Mouse (Mus musculus): ENCODE data around the gene Kif13a. TPM values are rescaled to one million over a fixed set of nuclear protein-coding genes. Genes with fewer than 3 reads are reported as not detected.

The Kif13a gene
- polyA plus RNA-seq, 1 experiment: 38.5 TPM

DNA sequence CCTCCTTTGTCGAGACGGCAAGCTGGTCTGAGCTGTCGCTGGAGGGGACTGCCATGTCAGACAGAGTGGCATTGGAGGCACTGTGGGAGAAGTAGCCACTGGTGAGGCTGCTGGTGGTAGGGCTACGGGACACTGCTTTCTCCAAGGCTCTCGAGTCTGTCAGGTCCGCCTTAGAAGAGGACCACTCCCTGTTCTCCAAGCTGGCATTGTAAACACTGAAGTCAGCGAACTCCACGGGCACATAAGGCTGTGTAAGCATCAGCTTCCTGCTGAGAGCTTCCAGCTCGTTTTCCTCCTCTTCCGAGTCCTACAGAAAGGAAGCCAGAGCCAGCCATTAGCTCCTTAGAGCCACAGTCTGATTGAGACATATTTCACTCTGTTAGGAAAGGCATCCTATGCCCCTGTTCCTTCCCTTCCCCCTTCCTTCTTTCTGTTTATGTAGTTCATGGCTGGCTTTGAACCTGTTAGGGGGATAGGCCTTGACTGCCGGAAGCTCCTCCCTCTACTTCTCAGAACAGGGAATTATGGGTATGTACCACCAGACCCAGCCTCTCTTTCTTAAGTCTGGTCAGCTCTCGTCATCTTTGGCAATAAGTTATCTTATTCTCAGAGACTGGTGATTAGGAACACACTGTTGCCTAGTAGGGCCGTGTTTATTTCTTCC is 177.0 kb downstream of the Kif13a start:
- 75% methylated on average over 13 of the region's 13 CpGs for WGBS
- H3K4me3 ChIP-seq (replicated peaks; ENCODE audit: insufficient read depth, low read depth, low read length): no peak overlapping the region
- no peak overlapping the region for H3K27ac ChIP-seq (ENCODE audit: insufficient read depth, low read length)
- no peaks in the 10 kb centered on the region for H3K4me1 ChIP-seq (ENCODE audit: control insufficient read depth, insufficient read depth, low read length)
- no peaks in the 10 kb centered on the region for H3K27me3 ChIP-seq (ENCODE audit: control insufficient read depth, insufficient read depth, low read length)
- TF ChIP-seq CTCF (IDR thresholded peaks at IDR 0.05; ENCODE audit: borderline replicate concordance, insufficient read depth, low read depth, low read length): no peak
- TF ChIP-seq POLR2A (IDR thresholded peaks at IDR 0.05; ENCODE audit: borderline replicate concordance, insufficient read depth, low read length): no peak
- DNase-seq: no peak

DNA sequence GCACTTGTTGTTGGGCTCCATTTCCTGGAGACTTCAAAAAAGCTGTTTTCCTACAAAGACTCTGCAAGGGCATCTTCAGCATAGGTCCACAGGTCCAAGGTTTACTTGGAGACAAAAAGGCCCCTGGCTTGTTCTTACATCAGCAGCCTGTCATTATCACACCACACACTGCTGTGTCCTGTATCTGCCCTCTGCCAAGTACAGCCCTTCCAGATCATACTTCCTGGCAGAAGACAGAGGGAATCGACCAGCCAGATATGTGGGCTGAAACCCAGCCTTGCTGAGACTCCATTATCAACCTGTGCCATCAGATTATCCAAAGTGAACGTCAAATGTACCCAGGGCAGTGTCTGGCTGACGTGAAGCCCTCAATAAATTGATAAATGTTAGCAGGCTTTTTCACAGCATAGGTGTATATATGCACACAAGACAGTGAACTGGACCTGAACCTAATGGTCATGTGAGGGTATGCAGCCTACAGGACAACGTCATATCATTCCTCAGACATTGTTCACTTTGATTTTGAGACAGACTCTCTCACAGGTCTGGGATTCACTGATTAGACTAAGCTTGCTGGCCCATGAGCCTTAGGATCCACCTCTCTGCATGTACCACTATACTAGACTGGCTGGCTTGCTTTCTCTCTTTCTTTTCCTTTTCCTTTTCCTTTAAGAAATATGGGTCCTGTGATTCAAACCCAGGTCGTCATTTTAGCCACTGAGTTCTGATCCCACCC is 181.4 kb downstream of the Kif13a start:
- no peaks in the 10 kb centered on the region for H3K4me1 ChIP-seq (ENCODE audit: control insufficient read depth, insufficient read depth, low read length)
- no peak overlapping the region for H3K4me3 ChIP-seq (replicated peaks; ENCODE audit: insufficient read depth, low read depth, low read length)
- no peak for TF ChIP-seq POLR2A (IDR thresholded peaks at IDR 0.05; ENCODE audit: borderline replicate concordance, insufficient read depth, low read length)
- no peak for TF ChIP-seq CTCF (IDR thresholded peaks at IDR 0.05; ENCODE audit: borderline replicate concordance, insufficient read depth, low read depth, low read length)
- DNase-seq: no peak
- H3K27ac ChIP-seq (ENCODE audit: insufficient read depth, low read length): no peak overlapping the region
- H3K27me3 ChIP-seq (ENCODE audit: control insufficient read depth, insufficient read depth, low read length): no peaks in the 10 kb centered on the region
- 50% methylated on average over 5 of the region's 5 CpGs for WGBS

DNA sequence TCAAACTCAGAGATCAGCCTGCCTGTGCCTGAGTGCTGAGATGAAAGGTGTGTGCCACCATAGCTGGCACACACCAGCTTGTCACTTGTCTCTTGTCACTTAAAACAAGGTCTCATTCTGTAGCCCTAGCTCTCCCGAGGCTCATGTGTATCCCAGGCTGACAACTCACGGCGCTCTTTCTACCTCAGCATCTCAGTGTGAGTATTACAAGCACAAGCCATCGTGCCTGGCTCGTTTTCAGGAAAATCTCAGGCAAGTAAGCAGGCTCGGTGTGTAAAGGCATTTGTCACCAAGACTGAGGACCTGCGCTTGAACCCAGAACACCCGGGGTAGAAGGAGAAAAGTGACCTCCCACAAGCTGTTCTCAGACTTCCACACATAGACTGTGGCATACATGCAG is 185.8 kb downstream of the Kif13a start:
- no peaks in the 10 kb centered on the region for H3K27me3 ChIP-seq (ENCODE audit: control insufficient read depth, insufficient read depth, low read length)
- WGBS: 81% methylated on average over 8 of the region's 8 CpGs

DNA sequence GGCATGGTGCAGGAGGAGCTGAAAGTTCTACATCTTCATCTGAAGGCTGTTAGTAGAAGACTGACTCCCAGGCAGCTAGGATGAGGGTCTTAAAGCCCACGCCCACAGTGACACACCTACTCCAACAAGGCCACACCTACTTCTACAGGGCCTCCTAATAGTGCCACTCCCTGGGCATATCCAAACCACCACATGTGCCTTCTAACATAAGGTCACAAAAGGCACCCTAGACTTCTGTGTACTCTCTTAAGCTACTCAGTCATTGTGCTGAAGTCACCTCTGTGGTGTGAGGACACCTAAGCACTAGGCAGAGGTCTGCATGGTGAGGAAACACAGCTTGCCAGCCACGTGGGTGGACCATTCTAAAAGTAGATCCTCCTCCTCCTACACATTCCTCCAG is 187.3 kb downstream of the Kif13a start:
- Histone ChIP-seq H3K27me3 (ENCODE audit: control insufficient read depth, insufficient read depth, low read length) (no peaks in the 10 kb centered on the region), H3K4me3 (replicated peaks; ENCODE audit: insufficient read depth, low read depth, low read length) (no peak overlapping the region), H3K27ac (ENCODE audit: insufficient read depth, low read length) (no peak overlapping the region), H3K4me1 (ENCODE audit: control insufficient read depth, insufficient read depth, low read length) (no peaks in the 10 kb centered on the region)
- no peak for DNase-seq
- no peak for TF ChIP-seq CTCF (IDR thresholded peaks at IDR 0.05; ENCODE audit: borderline replicate concordance, insufficient read depth, low read depth, low read length)
- no peak for TF ChIP-seq POLR2A (IDR thresholded peaks at IDR 0.05; ENCODE audit: borderline replicate concordance, insufficient read depth, low read length)
- WGBS: 59% methylated on average over 2 of the region's 2 CpGs

More for the DNA sequence above, 185.8 kb downstream of the Kif13a start:
- TF ChIP-seq POLR2A (IDR thresholded peaks at IDR 0.05; ENCODE audit: borderline replicate concordance, insufficient read depth, low read length) (no peak), CTCF (IDR thresholded peaks at IDR 0.05; ENCODE audit: borderline replicate concordance, insufficient read depth, low read depth, low read length) (no peak)
- no peak overlapping the region for H3K27ac ChIP-seq (ENCODE audit: insufficient read depth, low read length)
- no peak for DNase-seq
- H3K4me1 ChIP-seq (ENCODE audit: control insufficient read depth, insufficient read depth, low read length): no peaks in the 10 kb centered on the region
- no peak overlapping the region for H3K4me3 ChIP-seq (replicated peaks; ENCODE audit: insufficient read depth, low read depth, low read length)

DNA sequence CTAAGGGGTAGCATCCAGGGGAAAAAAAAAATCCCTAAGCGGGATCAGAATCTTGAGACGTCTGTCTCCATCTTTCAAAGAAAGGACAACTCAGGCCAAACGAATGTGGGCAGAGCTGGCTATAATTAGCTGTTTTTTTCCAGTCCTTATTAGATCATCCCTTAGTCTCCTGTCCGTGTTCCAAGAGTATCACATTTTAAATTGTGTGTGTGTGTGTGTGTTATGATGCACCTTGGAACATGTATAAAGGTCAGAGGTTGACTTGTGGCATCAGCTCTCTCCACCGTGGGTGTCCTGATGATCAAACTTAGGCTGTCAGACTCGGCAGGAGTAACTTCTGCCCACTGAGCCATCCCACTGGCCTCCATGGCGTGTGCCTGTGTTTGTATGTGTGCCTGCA is 190.2 kb downstream of the Kif13a start:
- Histone ChIP-seq H3K27ac (ENCODE audit: insufficient read depth, low read length) (no peak overlapping the region), H3K27me3 (ENCODE audit: control insufficient read depth, insufficient read depth, low read length) (no peaks in the 10 kb centered on the region), H3K4me1 (ENCODE audit: control insufficient read depth, insufficient read depth, low read length) (no peaks in the 10 kb centered on the region), H3K4me3 (replicated peaks; ENCODE audit: insufficient read depth, low read depth, low read length) (no peak overlapping the region)
- TF ChIP-seq CTCF (IDR thresholded peaks at IDR 0.05; ENCODE audit: borderline replicate concordance, insufficient read depth, low read depth, low read length) (no peak), POLR2A (IDR thresholded peaks at IDR 0.05; ENCODE audit: borderline replicate concordance, insufficient read depth, low read length) (no peak)
- no peak for DNase-seq
- 69% methylated on average over 7 of the region's 7 CpGs for WGBS

DNA sequence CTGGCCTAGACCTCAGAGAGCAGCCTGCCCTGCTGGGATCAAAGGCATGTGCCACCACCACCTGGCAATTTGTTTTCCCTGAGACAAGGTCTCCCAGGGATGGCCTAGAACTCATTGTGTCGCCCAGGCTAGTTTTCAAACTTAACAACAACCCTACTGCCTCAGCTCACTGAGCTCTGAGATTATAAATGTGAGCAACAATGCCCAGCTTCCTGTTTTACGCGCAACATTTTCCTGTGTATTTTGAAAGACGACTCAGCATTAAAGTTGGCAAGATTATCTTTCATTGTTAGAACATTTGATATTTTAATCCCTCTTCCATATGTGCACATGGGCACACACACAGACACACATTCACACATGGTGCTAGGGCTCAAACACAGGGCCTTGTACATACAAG is 192.2 kb downstream of the Kif13a start:
- no peaks in the 10 kb centered on the region for H3K27me3 ChIP-seq (ENCODE audit: control insufficient read depth, insufficient read depth, low read length)
- no peak for DNase-seq
- H3K27ac ChIP-seq (ENCODE audit: insufficient read depth, low read length): no peak overlapping the region
- H3K4me3 ChIP-seq (replicated peaks; ENCODE audit: insufficient read depth, low read depth, low read length): no peak overlapping the region
- TF ChIP-seq CTCF (IDR thresholded peaks at IDR 0.05; ENCODE audit: borderline replicate concordance, insufficient read depth, low read depth, low read length) (no peak), POLR2A (IDR thresholded peaks at IDR 0.05; ENCODE audit: borderline replicate concordance, insufficient read depth, low read length) (no peak)
- H3K4me1 ChIP-seq (ENCODE audit: control insufficient read depth, insufficient read depth, low read length): no peaks in the 10 kb centered on the region
- 88% methylated on average over 4 of the region's 4 CpGs for WGBS

DNA sequence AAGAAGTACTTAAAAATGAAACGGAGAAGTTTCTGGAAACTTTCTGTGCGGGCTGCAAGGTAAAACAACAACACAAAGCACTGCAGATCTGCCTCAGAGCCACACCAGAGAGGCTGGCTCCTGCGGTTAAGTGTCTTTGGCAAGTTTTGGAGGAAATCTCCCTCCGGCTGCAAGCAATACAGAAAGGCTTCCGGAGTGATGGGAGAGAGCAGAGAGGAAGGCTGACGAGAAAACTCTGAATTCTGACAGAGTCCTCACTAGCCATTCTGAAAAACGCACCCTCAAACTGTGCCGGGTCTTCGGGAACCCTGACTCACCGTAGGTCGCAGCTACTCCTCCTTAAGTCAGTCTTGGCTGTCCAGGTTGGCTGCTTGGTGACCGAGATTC is 193.2 kb downstream of the Kif13a start:
- TF ChIP-seq CTCF (IDR thresholded peaks at IDR 0.05; ENCODE audit: borderline replicate concordance, insufficient read depth, low read depth, low read length) (no peak), POLR2A (IDR thresholded peaks at IDR 0.05; ENCODE audit: borderline replicate concordance, insufficient read depth, low read length) (no peak)
- Histone ChIP-seq H3K27ac (ENCODE audit: insufficient read depth, low read length) (no peak overlapping the region), H3K27me3 (ENCODE audit: control insufficient read depth, insufficient read depth, low read length) (no peaks in the 10 kb centered on the region), H3K4me3 (replicated peaks; ENCODE audit: insufficient read depth, low read depth, low read length) (peak overlapping the region; percentile 41), H3K4me1 (ENCODE audit: control insufficient read depth, insufficient read depth, low read length) (no peaks in the 10 kb centered on the region)
- WGBS: 2% methylated on average over 12 of the region's 12 CpGs
- peak in 1 of 2 experiments; percentile 19 for DNase-seq

Data from cerebellum, adult 2 months (tissue).